Mouse (Mus musculus) forebrain, embryonic 14.5 days (tissue): ENCODE data around the gene Rab40c. TPM values are rescaled to one million over a fixed set of nuclear protein-coding genes. Genes with fewer than 3 reads are reported as not detected.
A peak's percentile ranks its signal among the peaks of the same experiment; 100 is the strongest.

ENCODE experiments used
- ATAC-seq: fragments of 200-750 bp; cut with Nextera tagmentation; 2 replicates; pipeline ENCODE4 v1.8.0; 2017; ENCODE audit warnings: mild to moderate bottlenecking, moderate library complexity
- DNase-seq: peaks from one replicate; pipeline ENCODE4 v3.0.0-alpha.2; 2015; ENCODE audit warnings: low spot score
- H3K27ac ChIP-seq: fragments of 300-500 bp; sonication (generic); 2 replicates; pipeline ENCODE4 v1.5.1; 2014; ENCODE audit warnings: low read depth, mild to moderate bottlenecking, control low read depth, low read length, moderate library complexity
- H3K27me3 ChIP-seq: fragments of 300-500 bp; sonication (generic); replicated peaks from 2 replicates; pipeline ENCODE4 v1.6.1; 2014; ENCODE audit warnings: low read length, control low read depth, mixed read lengths; ENCODE audit not compliant: control insufficient read depth, insufficient read depth
- H3K36me3 ChIP-seq: fragments of 300-500 bp; sonication (generic); 2 replicates; pipeline ENCODE4 v1.6.1; 2014; ENCODE audit warnings: low read length, control low read depth; ENCODE audit not compliant: control insufficient read depth, insufficient read depth
- H3K4me1 ChIP-seq: fragments of 300-500 bp; sonication (generic); 2 replicates; pipeline ENCODE4 v1.6.1; 2014; ENCODE audit warnings: antibody characterized with exemption, low read length, control low read depth; ENCODE audit not compliant: control insufficient read depth, insufficient read depth
- H3K4me2 ChIP-seq: fragments of 300-500 bp; sonication (generic); 2 replicates; pipeline ENCODE4 v1.6.1; 2014; ENCODE audit warnings: mild to moderate bottlenecking, control low read depth, low read length
- H3K4me3 ChIP-seq: fragments of 300-500 bp; sonication (generic); 2 replicates; pipeline ENCODE4 v1.5.1; 2014; ENCODE audit warnings: low read depth, low read length, control low read depth
- H3K9ac ChIP-seq: fragments of 300-500 bp; sonication (generic); 2 replicates; pipeline ENCODE4 v1.6.1; 2014; ENCODE audit warnings: mild to moderate bottlenecking, low read length, control low read depth, moderate library complexity
- H3K9me3 ChIP-seq: fragments of 300-500 bp; sonication (generic); replicated peaks from 2 replicates; pipeline ENCODE4 v1.6.1; 2016; ENCODE audit warnings: low read length, control low read depth, mixed read lengths; ENCODE audit not compliant: control insufficient read depth
- WGBS: fragments of 180-500 bp; shearing (Covaris S2); extraction: QIAGEN DNeasy Blood & Tissue Kit; methylation state at CpG from one replicate; pipeline ENCODE4 v1.1.7; 2014; 5-methylcytosine and 5-hydroxymethylcytosine counted together
- polyA plus RNA-seq: library from polyadenylated mRNA; unstranded; fragments of >200 nt; fragmentation: Nextera tagmentation; extraction: Ambion mirVana; gene quantifications from 2 replicates; pipeline ENCODE4 v1.2.1, GENCODE M21; 2014

The Rab40c gene
- polyA plus RNA-seq, 1 experiment from 2014 or later = 31.6 TPM

- Histone ChIP-seq H3K27ac (peak overlapping the region; percentile 78; the same call in 1 of the 2 replicates), H3K4me2 (peak overlapping the region; percentile 79), H3K9me3 (no peaks in the 10 kb centered on the region), H3K27me3 (no peaks in the 10 kb centered on the region), H3K4me1 (peaks cover 56% of the 10 kb centered on the region), H3K36me3 (peaks cover 44% of the 10 kb centered on the region), H3K9ac (peak overlapping the region; percentile 62), H3K4me3 (peak overlapping the region; percentile 86)
- no peak for DNase-seq
- 48% methylated on average over 6 of the region's 6 CpGs for WGBS
- ATAC-seq = no peak
Measured at GRCm38 (mm10) chr17:25833961-25834594, 85.4 kb downstream of the Rab40c start.

- ATAC-seq = no peak
- Histone ChIP-seq H3K9ac (peak within 1 kb of the TSS; percentile 89), H3K9me3 (no peaks in the 10 kb centered on the region), H3K4me3 (peak within 1 kb of the TSS; percentile 86), H3K36me3 (peaks cover 40% of the 10 kb centered on the region), H3K4me2 (peak within 1 kb of the TSS; percentile 80), H3K27me3 (no peaks in the 10 kb centered on the region), H3K4me1 (peaks cover 58% of the 10 kb centered on the region), H3K27ac (peak within 1 kb of the TSS; percentile 82)
- WGBS = under 1% methylated on average over 24 of the region's 24 CpGs
- peak; percentile 84 for DNase-seq
Measured at GRCm38 (mm10) chr17:25833291-25833663, 86.2 kb downstream of the Rab40c start, which contains the start of gene Stub1. Gene Stub1 (minus strand): TSS chr17:25833404.

DNA sequence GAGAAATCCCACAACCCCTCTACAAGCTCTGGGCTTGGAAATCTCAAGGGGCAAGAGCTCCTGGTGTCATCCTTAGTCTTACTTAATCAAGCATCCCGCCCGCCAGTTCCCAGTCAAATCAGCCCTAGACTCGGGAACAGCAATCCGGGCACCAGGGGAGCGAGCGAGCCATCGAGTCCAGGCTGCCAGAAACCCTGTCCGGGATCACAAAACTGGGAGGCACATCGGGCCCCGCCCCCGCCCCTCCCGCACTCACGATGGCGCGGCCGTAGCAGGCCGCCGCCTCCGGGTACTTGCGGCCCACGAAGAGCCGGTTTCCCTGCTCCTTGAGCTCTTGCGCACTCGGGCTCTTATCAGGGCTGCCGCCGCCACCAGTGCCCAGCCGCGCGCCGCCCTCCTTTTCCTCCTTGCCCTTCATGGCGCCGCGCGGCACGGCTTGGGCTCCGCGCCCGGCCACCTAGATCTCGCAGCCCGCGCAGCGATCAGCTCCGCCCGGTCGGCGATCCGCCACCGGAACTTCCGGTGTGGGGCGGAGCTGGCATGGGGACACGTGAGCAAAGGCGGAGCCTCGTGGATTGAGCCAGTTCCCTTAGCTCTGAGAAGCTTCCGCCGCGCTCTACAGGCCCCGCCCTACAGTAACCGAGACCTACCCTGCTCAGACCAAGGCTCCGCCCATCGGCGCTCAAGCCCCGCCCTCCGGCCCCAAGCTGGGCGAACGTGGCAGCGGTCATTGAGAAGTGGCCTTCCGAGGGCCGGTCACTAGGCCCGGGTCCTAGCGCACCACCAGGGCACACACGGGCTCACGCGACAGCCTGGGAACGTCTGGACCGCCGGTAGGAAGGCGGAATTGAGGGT is 86.9 kb downstream of the Rab40c start:
- Histone ChIP-seq H3K9me3 (no peaks in the 10 kb centered on the region), H3K4me3 (peak overlapping the region; percentile 86), H3K27ac (peak overlapping the region; percentile 82), H3K27me3 (no peaks in the 10 kb centered on the region), H3K36me3 (peaks cover 42% of the 10 kb centered on the region), H3K9ac (peak overlapping the region; percentile 89), H3K4me2 (peak overlapping the region; percentile 80), H3K4me1 (peaks cover 55% of the 10 kb centered on the region)
- WGBS = under 1% methylated on average over 76 of the region's 77 CpGs
- ATAC-seq (peak; percentile 93), DNase-seq (peak; percentile 99)

Other genes starting within 250 kb of the Rab40c start
- gene Gng13, start 202.6 kb downstream of the Rab40c start, polyA plus RNA-seq = 2.7 and 7.8 TPM in 2 replicates
- gene Chtf18, start 192.3 kb downstream of the Rab40c start, polyA plus RNA-seq = 7.1 and 8.6 TPM in 2 replicates
- gene Rpusd1, start 192.1 kb downstream of the Rab40c start, polyA plus RNA-seq = 26.6 and 28.9 TPM in 2 replicates
- gene Mslnl, start 183.7 kb downstream of the Rab40c start, polyA plus RNA-seq = not detected in 2 replicates
- gene Msln, start 165.3 kb downstream of the Rab40c start, polyA plus RNA-seq = 0.14 and 0.48 TPM in 2 replicates
- 30.2 and 32.0 TPM in 2 replicates for gene Narfl, start 146.0 kb downstream of the Rab40c start, polyA plus RNA-seq
- gene Haghl, start 134.1 kb downstream of the Rab40c start, polyA plus RNA-seq = 106 and 130 TPM in 2 replicates
- gene Ccdc78, start 133.1 kb downstream of the Rab40c start, polyA plus RNA-seq = 0.14 TPM in 1 of 2 replicates, not detected in the other
- gene Fam173a, start 126.8 kb downstream of the Rab40c start, polyA plus RNA-seq = 72.6 and 82.3 TPM in 2 replicates
- gene AC134908.4, start 124.1 kb downstream of the Rab40c start, polyA plus RNA-seq = 0.57 and 0.88 TPM in 2 replicates
- gene Metrn, start 122.6 kb downstream of the Rab40c start, polyA plus RNA-seq = 8.4 and 9.8 TPM in 2 replicates
- gene Fbxl16, start 110.6 kb downstream of the Rab40c start, polyA plus RNA-seq = 14.0 and 17.6 TPM in 2 replicates
- gene Wdr24, start 96.1 kb downstream of the Rab40c start, polyA plus RNA-seq = 33.3 and 37.4 TPM in 2 replicates
- 56.6 and 56.9 TPM in 2 replicates for gene Jmjd8, start 90.9 kb downstream of the Rab40c start, polyA plus RNA-seq
- 315 and 322 TPM in 2 replicates for gene Stub1, start 86.3 kb downstream of the Rab40c start, polyA plus RNA-seq
- gene Rhbdl1, start 82.4 kb downstream of the Rab40c start, polyA plus RNA-seq = 33.6 and 35.4 TPM in 2 replicates
- gene Gm20683, start 78.0 kb downstream of the Rab40c start, polyA plus RNA-seq = 5.1 and 6.2 TPM in 2 replicates
- gene Rhot2, start 74.9 kb downstream of the Rab40c start, polyA plus RNA-seq = 9.6 and 11.3 TPM in 2 replicates
- gene Wdr90, start 58.2 kb downstream of the Rab40c start, polyA plus RNA-seq = 11.6 and 12.2 TPM in 2 replicates
- 15.9 and 17.0 TPM in 2 replicates for gene Mcrip2, start 51.0 kb downstream of the Rab40c start, polyA plus RNA-seq
- 60.5 and 66.0 TPM in 2 replicates for gene Mettl26, start 44.7 kb downstream of the Rab40c start, polyA plus RNA-seq
- 0.36 and 0.47 TPM in 2 replicates for gene Wfikkn1, start 38.9 kb downstream of the Rab40c start, polyA plus RNA-seq
- gene Pigq, start 25.2 kb upstream of the Rab40c start, polyA plus RNA-seq = 49.5 and 52.6 TPM in 2 replicates
- not detected in 2 replicates for gene Nhlrc4, start 25.2 kb upstream of the Rab40c start, polyA plus RNA-seq
- gene A930017K11Rik, start 32.8 kb upstream of the Rab40c start, polyA plus RNA-seq = 0.18 TPM in 1 of 2 replicates, not detected in the other
- gene Capn15, start 66.1 kb upstream of the Rab40c start, polyA plus RNA-seq = 17.0 and 20.3 TPM in 2 replicates
- gene Rab11fip3, start 149.8 kb upstream of the Rab40c start, polyA plus RNA-seq = 15.2 and 20.5 TPM in 2 replicates
- 13.6 and 14.4 TPM in 2 replicates for gene Decr2, start 170.6 kb upstream of the Rab40c start, polyA plus RNA-seq
- gene Nme4, start 175.9 kb upstream of the Rab40c start, polyA plus RNA-seq = 31.3 and 40.0 TPM in 2 replicates
- 1.5 and 1.9 TPM in 2 replicates for gene Tmem8, start 193.6 kb upstream of the Rab40c start, polyA plus RNA-seq
- gene Mrpl28, start 203.8 kb upstream of the Rab40c start, polyA plus RNA-seq = 242 and 250 TPM in 2 replicates
- 10.3 and 11.0 TPM in 2 replicates for gene Axin1, start 219.0 kb upstream of the Rab40c start, polyA plus RNA-seq